Mouse (Mus musculus): ENCODE data around the gene Ybx3. TPM values are rescaled to one million over a fixed set of nuclear protein-coding genes. Genes with fewer than 3 reads are reported as not detected.

The Ybx3 gene
- total RNA-seq, 2 experiments from 2014 or later: 245 to 254 TPM

DNA sequence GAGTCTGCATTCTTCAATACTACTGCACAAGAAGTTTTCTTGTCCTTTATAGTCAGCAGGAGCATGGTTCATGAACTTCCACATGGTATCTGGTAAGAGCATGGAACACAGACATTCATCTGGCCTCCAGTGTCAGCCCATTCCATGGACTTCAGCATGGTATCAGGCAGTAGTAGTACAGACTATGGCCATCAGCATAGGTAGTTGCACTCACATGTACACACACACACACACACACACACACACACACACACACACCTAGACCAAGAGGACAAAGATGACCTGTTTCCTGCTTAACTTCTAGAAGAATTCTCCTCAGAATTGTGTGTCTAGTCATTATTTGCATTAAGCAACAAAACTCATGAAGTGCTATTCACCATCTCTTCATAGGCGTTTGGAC is 49.5 kb downstream of the Ybx3 start:
- DNase-seq: no peak

- no peak for DNase-seq
Measured at GRCm38 (mm10) chr6:131327076-131327475, 61.2 kb downstream of the Ybx3 start.

DNA sequence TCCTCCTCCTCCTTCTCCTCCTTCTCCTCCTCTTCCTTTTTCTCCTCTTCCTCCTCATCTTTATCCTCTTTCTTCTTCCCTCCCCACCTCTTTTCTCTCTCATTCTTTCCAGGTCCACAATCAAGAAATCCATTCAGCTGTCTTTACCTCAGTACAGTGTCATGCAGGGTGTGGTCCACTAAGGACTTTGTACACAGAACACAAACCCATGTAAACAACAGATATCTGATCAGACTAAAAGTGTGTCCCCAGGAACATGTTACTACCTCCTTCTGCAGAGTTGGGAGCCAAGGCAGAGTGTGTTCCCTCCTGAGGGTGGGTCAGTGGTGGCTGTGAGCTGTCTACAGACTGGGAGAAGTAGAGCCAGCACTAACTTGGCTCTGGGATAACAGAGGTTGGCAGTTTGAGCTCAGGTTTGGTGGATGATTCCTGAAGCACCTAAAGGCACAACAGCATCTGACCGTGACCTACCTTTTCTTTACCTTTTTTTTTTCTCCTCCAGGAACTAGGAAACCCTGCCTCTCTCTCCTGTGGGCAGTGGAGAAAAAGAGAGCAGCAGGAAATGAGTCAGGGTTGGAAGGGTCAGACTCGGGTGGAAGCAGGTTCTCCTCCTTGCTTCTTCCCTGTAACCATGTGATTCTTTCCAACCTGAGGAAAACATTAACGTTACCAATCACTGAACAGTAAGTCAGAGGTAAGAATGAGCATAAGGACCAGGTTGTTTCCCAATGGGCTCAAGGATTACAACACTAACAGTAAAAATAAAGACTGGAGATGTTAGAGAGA is 66.2 kb downstream of the Ybx3 start:
- DNase-seq: no peak

GRCm38 (mm10) chr6:131316155-131317101 is 71.8 kb downstream of the Ybx3 start:
- no peak for DNase-seq

Other genes with a start within 250 kb of the Ybx3 start
- under 1 TPM; 0.57 to 0.91 TPM for gene Klra2, start 141.1 kb downstream of the Ybx3 start, total RNA-seq (2021)
- 10 to 100 TPM; 13.5 to 16.7 TPM for gene Magohb, start 95.2 kb downstream of the Ybx3 start, total RNA-seq (2021)
- gene Styk1, start 34.9 kb downstream of the Ybx3 start, total RNA-seq (2021): under 1 TPM; 0.36 to 0.67 TPM
- gene 5430401F13Rik, start 97.9 kb upstream of the Ybx3 start, total RNA-seq (2021): not detected
- gene Gm6619, start 97.9 kb upstream of the Ybx3 start, total RNA-seq (2021): not detected
- gene Tas2r130, start 242.4 kb upstream of the Ybx3 start, total RNA-seq (2021): not detected